Mouse (Mus musculus): ENCODE data around the gene Gm10273.

DNA sequence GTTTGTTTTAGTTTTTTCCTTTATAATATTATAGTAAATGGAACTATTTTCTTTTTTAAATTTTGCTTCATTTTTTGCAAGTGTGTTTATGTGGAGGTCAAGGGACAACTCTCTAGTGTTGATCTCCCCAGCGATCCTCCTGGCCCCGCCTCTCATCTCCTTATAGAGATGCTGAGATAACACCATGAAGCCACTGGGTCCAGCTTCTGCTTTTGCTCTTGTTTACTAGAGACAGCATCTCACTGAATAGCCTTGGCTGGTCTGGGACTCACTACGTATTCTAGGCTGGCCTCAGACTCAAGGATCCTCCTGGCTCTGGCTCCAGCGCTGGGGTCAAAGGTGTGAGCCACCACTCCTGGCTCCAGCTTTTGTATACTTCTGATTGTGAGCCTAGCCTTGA lies 24.1 kb downstream of the Gm10273 start:
- TF ChIP-seq CTCF (IDR thresholded peaks at IDR 0.05; ENCODE audit: insufficient read depth, low read depth, low read length) (no peak), POLR2A (IDR thresholded peaks at IDR 0.05; ENCODE audit: insufficient read depth, low read depth, low read length) (no peak)
